Mouse (Mus musculus) MEL (cell line): ENCODE results near the gene Ap1m1. TPM values are rescaled to one million over a fixed set of nuclear protein-coding genes. Genes with fewer than 3 reads are reported as not detected.

ENCODE experiments used
- DNase-seq: peaks from one replicate; pipeline ENCODE4 v3.0.0; 2011; ENCODE audit warnings: low read depth, low spot score
- H3K27ac ChIP-seq: 2 replicates; pipeline ENCODE4 v1.5.1; 2012; ENCODE audit warnings: low read depth, mild to moderate bottlenecking, control low read depth, low read length, moderate library complexity; ENCODE audit not compliant: control insufficient read depth
- H3K27me3 ChIP-seq, 2 experiments: fragments of 150-350 bp in 1 of 2; sonication (generic) in 1 of 2; 2 replicates each; pipeline ENCODE4 v1.6.1; 2012; ENCODE audit warnings: low read length in 2 of 2, mild to moderate bottlenecking in 2 of 2, improper control_type of control experiment in 1 of 2, moderate library complexity in 1 of 2; ENCODE audit not compliant: insufficient read depth in 2 of 2, control insufficient read depth in 1 of 2
- H3K36me3 ChIP-seq, 2 experiments: 2 replicates each; pipeline ENCODE4 v1.6.1; 2012 to 2014; ENCODE audit warnings: low read length in 2 of 2, improper control_type of control experiment in 1 of 2, inconsistent platforms in 1 of 2, mild to moderate bottlenecking in 1 of 2; ENCODE audit not compliant: insufficient read depth in 2 of 2, control insufficient read depth in 1 of 2
- H3K4me1 ChIP-seq, 2 experiments: fragments of 150-350 bp in 1 of 2; sonication (generic) in 1 of 2; 2 replicates each; pipeline ENCODE4 v1.6.1; 2012; ENCODE audit warnings: low read length in 2 of 2, improper control_type of control experiment in 1 of 2, mild to moderate bottlenecking in 1 of 2; ENCODE audit not compliant: insufficient read depth in 2 of 2, control insufficient read depth in 1 of 2
- H3K4me3 ChIP-seq, 2 experiments: fragments of 150-350 bp in 1 of 2; sonication (generic) in 1 of 2; 2 replicates each; pipeline ENCODE4 v1.5.1; 2012; ENCODE audit warnings: low read depth in 2 of 2, low read length in 2 of 2, mild to moderate bottlenecking in 2 of 2, moderate library complexity in 2 of 2, control low read depth in 1 of 2, improper control_type of control experiment in 1 of 2; ENCODE audit not compliant: control insufficient read depth in 1 of 2, insufficient read depth in 1 of 2
- H3K79me2 ChIP-seq: 2 replicates; pipeline ENCODE4 v1.6.1; 2012; ENCODE audit warnings: mild to moderate bottlenecking, low read length, moderate library complexity; ENCODE audit not compliant: control insufficient read depth, poor library complexity, insufficient read depth
- H3K9ac ChIP-seq: 2 replicates; pipeline ENCODE4 v1.6.1; 2012; ENCODE audit warnings: low read depth, mild to moderate bottlenecking, control low read depth, low read length, moderate library complexity; ENCODE audit not compliant: control insufficient read depth, poor library complexity, severe bottlenecking
- H3K9me3 ChIP-seq: fragments of 150-350 bp; sonication (generic); replicated peaks from 2 replicates; pipeline ENCODE4 v1.6.1; 2012; ENCODE audit warnings: mild to moderate bottlenecking, low read length, improper control_type of control experiment, moderate library complexity; ENCODE audit not compliant: insufficient read depth
- CHD2 ChIP-seq: IDR thresholded peaks from 2 replicates; pipeline ENCODE4 v1.6.1; 2011; ENCODE audit warnings: low read length, improper control_type of control experiment
- CTCF ChIP-seq, 3 experiments: IDR thresholded peaks in 2 of 3; conservative IDR thresholded peaks in 1 of 3; 2 replicates each; pipeline ENCODE4 v1.5.1; 2011 to 2012; ENCODE audit warnings: low read length in 3 of 3, low read depth in 2 of 3, mild to moderate bottlenecking in 2 of 3, improper control_type of control experiment in 1 of 3, inconsistent platforms in 1 of 3, mixed read lengths in 1 of 3, moderate library complexity in 1 of 3; ENCODE audit not compliant: control insufficient read depth in 1 of 3, insufficient read depth in 1 of 3, poor library complexity in 1 of 3, severe bottlenecking in 1 of 3
- E2F4 ChIP-seq: IDR thresholded peaks from 2 replicates; pipeline ENCODE4 v1.6.1; 2011; ENCODE audit warnings: low read depth, low read length, improper control_type of control experiment, borderline replicate concordance
- GABPA ChIP-seq: IDR thresholded peaks from 2 replicates; pipeline ENCODE4 v1.6.1; 2012; ENCODE audit warnings: low read depth, mild to moderate bottlenecking, inconsistent platforms, low read length, improper control_type of control experiment, moderate library complexity
- GATA1 ChIP-seq: IDR thresholded peaks from 2 replicates; pipeline ENCODE4 v1.6.1; 2011; ENCODE audit warnings: low read depth, low read length, improper control_type of control experiment
- MAZ ChIP-seq: IDR thresholded peaks from 2 replicates; pipeline ENCODE4 v1.6.1; 2012; ENCODE audit warnings: low read depth, mild to moderate bottlenecking, inconsistent platforms, low read length, improper control_type of control experiment
- MXI1 ChIP-seq: IDR thresholded peaks from 2 replicates; pipeline ENCODE4 v1.6.1; 2011; ENCODE audit warnings: mild to moderate bottlenecking, low read depth, low read length, improper control_type of control experiment
- NELFE ChIP-seq: IDR thresholded peaks from 2 replicates; pipeline ENCODE4 v1.6.1; 2011; ENCODE audit warnings: low read depth, low read length, improper control_type of control experiment
- NRF1 ChIP-seq: IDR thresholded peaks from 2 replicates; pipeline ENCODE4 v1.6.1; 2014; ENCODE audit warnings: low read depth, mild to moderate bottlenecking, inconsistent platforms, low read length, improper control_type of control experiment, moderate library complexity; ENCODE audit not compliant: poor library complexity, insufficient read depth, severe bottlenecking
- POLR2AphosphoS5 ChIP-seq: IDR thresholded peaks from 2 replicates; pipeline ENCODE4 v1.6.1; 2012; ENCODE audit warnings: low read depth, borderline replicate concordance, mild to moderate bottlenecking, inconsistent platforms, low read length, moderate library complexity, mixed read lengths
- RAD21 ChIP-seq: IDR thresholded peaks from 2 replicates; pipeline ENCODE4 v1.6.1; 2011; ENCODE audit warnings: mild to moderate bottlenecking, low read depth, low read length, improper control_type of control experiment
- SIN3A ChIP-seq: IDR thresholded peaks from 2 replicates; pipeline ENCODE4 v1.6.1; 2012; ENCODE audit warnings: low read length, improper control_type of control experiment, inconsistent platforms
- TBP ChIP-seq: IDR thresholded peaks from 2 replicates; pipeline ENCODE4 v1.8.0; 2011; ENCODE audit warnings: low read depth, low read length, improper control_type of control experiment
- UBTF ChIP-seq: IDR thresholded peaks from 2 replicates; pipeline ENCODE4 v1.6.1; 2012; ENCODE audit warnings: low read depth, mild to moderate bottlenecking, inconsistent platforms, low read length, improper control_type of control experiment, moderate library complexity, borderline replicate concordance; ENCODE audit not compliant: insufficient read depth
- ZKSCAN1 ChIP-seq: IDR thresholded peaks from 2 replicates; pipeline ENCODE4 v1.6.1; 2012; ENCODE audit warnings: low read depth, mild to moderate bottlenecking, inconsistent platforms, low read length, improper control_type of control experiment, moderate library complexity
- ZNF384 ChIP-seq: IDR thresholded peaks from 2 replicates; pipeline ENCODE4 v1.6.1; 2012; ENCODE audit warnings: low read depth, mild to moderate bottlenecking, inconsistent platforms, low read length, improper control_type of control experiment
- polyA plus RNA-seq, 2 experiments: library from polyadenylated mRNA; stranded (reverse) in 1 of 2; unstranded in 1 of 2; fragments of >175 nt in 1 of 2; fragments of >200 nt in 1 of 2; gene quantifications; 2 replicates each; pipeline versions ENCODE4 v1.2.1 to v1.2.4; 2012; ENCODE audit warnings: low replicate concordance in 2 of 2, low read depth in 1 of 2; ENCODE audit not compliant: insufficient read length in 2 of 2, insufficient read depth in 1 of 2, missing spikeins in 1 of 2
- total RNA-seq: library from RNA; depleted of rRNA; stranded (reverse); fragments of 300-350 nt; gene quantifications from 2 replicates; pipeline ENCODE4 v1.2.3, GENCODE M21; 2012

Gene Ap1m1
- total and polyA plus RNA-seq, 3 experiments = 47.4 to 117 TPM; not detected in 1

GRCm38 (mm10) chr8:72212751-72213150 is 27.1 kb upstream of the Ap1m1 start, which contains the start of gene Cib3:
Gene Cib3, minus strand, starts transcription at chr8:72212837.
- H3K27me3 ChIP-seq = no peaks in the 10 kb centered on the region
- peaks cover 0 to 7% of the 10 kb centered on the region in 2 experiments; a peak in 2 of 4 replicates for H3K4me1 ChIP-seq
- no peak within 1 kb of the TSS for H3K4me3 ChIP-seq
- no peak for TF ChIP-seq GATA1
- no peak for TF ChIP-seq SIN3A
- TF ChIP-seq RAD21 = no peak
- TF ChIP-seq ZNF384 = no peak
- TF ChIP-seq, all 39 proteins: peak for 0
- H3K79me2 ChIP-seq = no peaks in the 10 kb centered on the region
- H3K9me3 ChIP-seq = no peaks in the 10 kb centered on the region
- H3K9ac ChIP-seq = no peak within 1 kb of the TSS
- H3K27ac ChIP-seq = no peak within 1 kb of the TSS
- H3K36me3 ChIP-seq = no peaks in the 10 kb centered on the region
- DNase-seq = no peak

GRCm38 (mm10) chr8:72213536-72213935 is 26.3 kb upstream of the Ap1m1 start, which contains the start of gene Gm11034:
Gene Gm11034, minus strand, starts transcription at chr8:72213636.
- Histone ChIP-seq H3K4me1 (peaks cover 0 to 10% of the 10 kb centered on the region in 2 experiments; a peak in 2 of 4 replicates), H3K4me3 (no peak within 1 kb of the TSS), H3K27me3 (no peaks in the 10 kb centered on the region), H3K36me3 (no peaks in the 10 kb centered on the region), H3K9ac (no peak within 1 kb of the TSS), H3K79me2 (no peaks in the 10 kb centered on the region), H3K27ac (no peak within 1 kb of the TSS), H3K9me3 (no peaks in the 10 kb centered on the region)
- no peak for TF ChIP-seq ZKSCAN1
- no peak for TF ChIP-seq NELFE
- TF ChIP-seq E2F4 = no peak
- TF ChIP-seq MXI1 = no peak
- TF ChIP-seq ZNF384 = no peak
- no peak for TF ChIP-seq TBP
- TF ChIP-seq UBTF = no peak
- no peak for TF ChIP-seq MAZ
- no peak for TF ChIP-seq CHD2
- no peak for TF ChIP-seq NRF1
- TF ChIP-seq POLR2AphosphoS5 = no peak
- no peak for TF ChIP-seq CTCF (IDR thresholded peaks at IDR 0.05 in 2 of 3, conservative IDR thresholded peaks at IDR 0.05 in 1 of 3; ENCODE audit: control insufficient read depth in 1 of 3, insufficient read depth in 1 of 3, low read depth in 2 of 3, low read length in 3 of 3, poor library complexity in 1 of 3, severe bottlenecking in 1 of 3)
- no peak for TF ChIP-seq GABPA
- DNase-seq = no peak
